In the genomic region with DNA sequence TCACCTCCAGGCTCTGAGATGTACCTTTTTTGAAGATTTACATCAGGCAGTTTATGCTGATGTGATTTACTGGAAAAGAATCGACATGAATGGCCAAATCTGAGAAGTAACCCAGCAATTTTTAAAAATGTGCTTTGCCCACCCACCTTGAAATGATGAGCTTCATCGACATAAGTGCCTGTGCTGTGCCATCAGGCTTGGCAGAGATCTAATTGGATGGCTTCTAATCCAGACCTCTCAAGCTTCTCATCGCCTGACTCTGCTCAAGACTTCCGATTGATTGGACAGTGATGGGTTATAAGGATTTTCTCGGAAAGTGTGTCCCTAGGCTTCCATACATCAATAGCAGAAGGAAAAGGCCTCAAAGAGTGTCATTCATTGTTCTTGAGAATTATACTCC, we compare ENCODE assay signal across 21 mouse cellular contexts.
"Had no signal": no experiment of that assay in that cellular context is flagged by ENCODE, and none has a peak within 500 bp of the region (broad histone marks: within the 10 kb centered on the region; RNA-seq: fewer than 3 reads in every experiment).

No protein-coding gene starts in this region.

- DNase-seq: gastrocnemius, postnatal 14 days; gastrocnemius, postnatal 36 days; heart, adult 11 months; heart, adult 2 months; heart, postnatal 14 days; heart, postnatal 36 days; kidney, adult 11 months; kidney, adult 2 months; kidney, adult 9 months; kidney, postnatal 14 days; kidney, postnatal 36 days; layer of hippocampus, postnatal 36 days had no signal

- H3K27ac ChIP-seq: heart, adult 2 months; heart, embryonic 13.5 days; heart, embryonic 15.5 days; hindbrain, embryonic 12.5 days; hindbrain, embryonic 14.5 days; kidney, embryonic 15.5 days; kidney, postnatal 0 days; limb, embryonic 13.5 days; limb, embryonic 15.5 days; liver, embryonic 12.5 days had no signal

- H3K4me3 ChIP-seq: heart, adult 2 months; heart, embryonic 13.5 days; heart, embryonic 15.5 days; hindbrain, embryonic 12.5 days; kidney, embryonic 15.5 days; limb, embryonic 13.5 days; limb, embryonic 15.5 days; liver, embryonic 12.5 days had no signal
